Mouse (Mus musculus): ENCODE measurements around the gene Gfpt1. TPM values are rescaled to one million over a fixed set of nuclear protein-coding genes. Genes with fewer than 3 reads are reported as not detected.
"Not testable (repeated sequence)": the region's sequence is repeated elsewhere in the genome, so short reads cannot be mapped to it uniquely, and the experiment has no call there.

The Gfpt1 gene
- polyA plus RNA-seq, 1 experiment from 2014 or later = 16.9 TPM

GRCm38 (mm10) chr6:87075092-87075685, 32.5 kb downstream of the Gfpt1 start:
- Histone ChIP-seq H3K9me3 (ENCODE audit: control insufficient read depth, low read length) (no peaks in the 10 kb centered on the region), H3K4me1 (replicated peaks; ENCODE audit: control insufficient read depth, insufficient read depth, low read length) (no peaks in the 10 kb centered on the region), H3K4me2 (replicated peaks; ENCODE audit: low read depth, low read length) (no peak overlapping the region), H3K9ac (ENCODE audit: low read depth, low read length) (no peak overlapping the region), H3K4me3 (ENCODE audit: low read depth, low read length) (no peak overlapping the region), H3K27ac (ENCODE audit: low read depth, low read length) (no peak overlapping the region), H3K36me3 (ENCODE audit: control insufficient read depth, insufficient read depth, low read length) (no peaks in the 10 kb centered on the region), H3K27me3 (ENCODE audit: control insufficient read depth, insufficient read depth, low read length) (no peaks in the 10 kb centered on the region)
- DNase-seq (ENCODE audit: low spot score) (no peak), ATAC-seq (ENCODE audit: low FRiP score) (no peak)
- 67% methylated on average over 3 of the region's 3 CpGs for WGBS

GRCm38 (mm10) chr6:87079457-87079856, 36.8 kb downstream of the Gfpt1 start:
- Histone ChIP-seq H3K27ac (ENCODE audit: low read depth, low read length) (no peak overlapping the region), H3K4me1 (replicated peaks; ENCODE audit: control insufficient read depth, insufficient read depth, low read length) (no peaks in the 10 kb centered on the region), H3K36me3 (ENCODE audit: control insufficient read depth, insufficient read depth, low read length) (no peaks in the 10 kb centered on the region), H3K4me3 (ENCODE audit: low read depth, low read length) (no peak overlapping the region), H3K9me3 (ENCODE audit: control insufficient read depth, low read length) (no peaks in the 10 kb centered on the region), H3K4me2 (replicated peaks; ENCODE audit: low read depth, low read length) (no peak overlapping the region), H3K27me3 (ENCODE audit: control insufficient read depth, insufficient read depth, low read length) (no peaks in the 10 kb centered on the region), H3K9ac (ENCODE audit: low read depth, low read length) (no peak overlapping the region)
- DNase-seq (ENCODE audit: low spot score) = no peak
- ATAC-seq (ENCODE audit: low FRiP score) = no peak
- 92% methylated on average over 4 of the region's 4 CpGs for WGBS

- Histone ChIP-seq H3K36me3 (ENCODE audit: control insufficient read depth, insufficient read depth, low read length) (0 out of 2 replicates have a peak, but pooled peaks cover 2% of the 10 kb centered on the region), H3K9me3 (ENCODE audit: control insufficient read depth, low read length) (no peaks in the 10 kb centered on the region), H3K27me3 (ENCODE audit: control insufficient read depth, insufficient read depth, low read length) (no peaks in the 10 kb centered on the region), H3K4me3 (ENCODE audit: low read depth, low read length) (no peak overlapping the region), H3K9ac (ENCODE audit: low read depth, low read length) (no peak overlapping the region), H3K4me2 (replicated peaks; ENCODE audit: low read depth, low read length) (no peak overlapping the region), H3K27ac (ENCODE audit: low read depth, low read length) (no peak overlapping the region), H3K4me1 (replicated peaks; ENCODE audit: control insufficient read depth, insufficient read depth, low read length) (no peaks in the 10 kb centered on the region)
- WGBS = 88% methylated on average over 6 of the region's 6 CpGs
- DNase-seq (ENCODE audit: low spot score) (no peak), ATAC-seq (ENCODE audit: low FRiP score) (no peak)
Measured at GRCm38 (mm10) chr6:87085026-87085425, 42.4 kb downstream of the Gfpt1 start.

GRCm38 (mm10) chr6:87088356-87088755, 45.7 kb downstream of the Gfpt1 start:
- no peak overlapping the region for H3K4me2 ChIP-seq (replicated peaks; ENCODE audit: low read depth, low read length)
- 90% methylated on average over 5 of the region's 5 CpGs for WGBS
- H3K4me3 ChIP-seq (ENCODE audit: low read depth, low read length) = no peak overlapping the region
- no peaks in the 10 kb centered on the region for H3K9me3 ChIP-seq (ENCODE audit: control insufficient read depth, low read length)
- ATAC-seq (ENCODE audit: low FRiP score) = no peak
- no peaks in the 10 kb centered on the region for H3K4me1 ChIP-seq (replicated peaks; ENCODE audit: control insufficient read depth, insufficient read depth, low read length)
- no peak for DNase-seq (ENCODE audit: low spot score)
- no peaks in the 10 kb centered on the region for H3K27me3 ChIP-seq (ENCODE audit: control insufficient read depth, insufficient read depth, low read length)
- H3K36me3 ChIP-seq (ENCODE audit: control insufficient read depth, insufficient read depth, low read length) = 0 out of 2 replicates have a peak, but pooled peaks cover 2% of the 10 kb centered on the region
- H3K9ac ChIP-seq (ENCODE audit: low read depth, low read length) = no peak overlapping the region
- no peak overlapping the region for H3K27ac ChIP-seq (ENCODE audit: low read depth, low read length)

GRCm38 (mm10) chr6:87090877-87091276, 48.2 kb downstream of the Gfpt1 start:
- Histone ChIP-seq H3K36me3 (ENCODE audit: control insufficient read depth, insufficient read depth, low read length) (0 out of 2 replicates have a peak, but pooled peaks cover 2% of the 10 kb centered on the region), H3K27ac (ENCODE audit: low read depth, low read length) (no peak overlapping the region), H3K9me3 (ENCODE audit: control insufficient read depth, low read length) (no peaks in the 10 kb centered on the region), H3K4me3 (ENCODE audit: low read depth, low read length) (no peak overlapping the region), H3K9ac (ENCODE audit: low read depth, low read length) (no peak overlapping the region), H3K4me1 (replicated peaks; ENCODE audit: control insufficient read depth, insufficient read depth, low read length) (no peaks in the 10 kb centered on the region), H3K4me2 (replicated peaks; ENCODE audit: low read depth, low read length) (no peak overlapping the region), H3K27me3 (ENCODE audit: control insufficient read depth, insufficient read depth, low read length) (no peaks in the 10 kb centered on the region)
- DNase-seq (ENCODE audit: low spot score) (no peak), ATAC-seq (ENCODE audit: low FRiP score) (no peak)
- WGBS = 88% methylated on average over 3 of the region's 3 CpGs

- 94% methylated on average over 5 of the region's 5 CpGs for WGBS
- no peak overlapping the region for H3K9ac ChIP-seq (ENCODE audit: low read depth, low read length)
- ATAC-seq (ENCODE audit: low FRiP score) = no peak
Measured at GRCm38 (mm10) chr6:87092476-87092875, 49.8 kb downstream of the Gfpt1 start.

GRCm38 (mm10) chr6:87093631-87094030, 51.0 kb downstream of the Gfpt1 start:
- H3K4me2 ChIP-seq (replicated peaks; ENCODE audit: low read depth, low read length); DNase-seq (ENCODE audit: low spot score); H3K27ac ChIP-seq (ENCODE audit: low read depth, low read length); H3K4me1 ChIP-seq (replicated peaks; ENCODE audit: control insufficient read depth, insufficient read depth, low read length); H3K36me3 ChIP-seq (ENCODE audit: control insufficient read depth, insufficient read depth, low read length); ATAC-seq (ENCODE audit: low FRiP score); H3K4me3 ChIP-seq (ENCODE audit: low read depth, low read length); H3K9me3 ChIP-seq (ENCODE audit: control insufficient read depth, low read length); H3K9ac ChIP-seq (ENCODE audit: low read depth, low read length); H3K27me3 ChIP-seq (ENCODE audit: control insufficient read depth, insufficient read depth, low read length): not testable (repeated sequence)
- 92% methylated on average over 8 of the region's 8 CpGs for WGBS

More at GRCm38 (mm10) chr6:87092476-87092875, 49.8 kb downstream of the Gfpt1 start:
- H3K4me3 ChIP-seq (ENCODE audit: low read depth, low read length) = no peak overlapping the region
- H3K27me3 ChIP-seq (ENCODE audit: control insufficient read depth, insufficient read depth, low read length) = no peaks in the 10 kb centered on the region
- no peaks in the 10 kb centered on the region for H3K4me1 ChIP-seq (replicated peaks; ENCODE audit: control insufficient read depth, insufficient read depth, low read length)
- DNase-seq (ENCODE audit: low spot score) = no peak
- H3K36me3 ChIP-seq (ENCODE audit: control insufficient read depth, insufficient read depth, low read length) = no peaks in the 10 kb centered on the region
- no peak overlapping the region for H3K4me2 ChIP-seq (replicated peaks; ENCODE audit: low read depth, low read length)
- no peak overlapping the region for H3K27ac ChIP-seq (ENCODE audit: low read depth, low read length)
- H3K9me3 ChIP-seq (ENCODE audit: control insufficient read depth, low read length) = no peaks in the 10 kb centered on the region

GRCm38 (mm10) chr6:87099261-87099660, 56.6 kb downstream of the Gfpt1 start:
- Histone ChIP-seq H3K9me3 (ENCODE audit: control insufficient read depth, low read length) (no peaks in the 10 kb centered on the region), H3K4me2 (replicated peaks; ENCODE audit: low read depth, low read length) (no peak overlapping the region), H3K27ac (ENCODE audit: low read depth, low read length) (no peak overlapping the region), H3K4me3 (ENCODE audit: low read depth, low read length) (no peak overlapping the region), H3K4me1 (replicated peaks; ENCODE audit: control insufficient read depth, insufficient read depth, low read length) (0 out of 2 replicates have a peak, but pooled peaks cover 3% of the 10 kb centered on the region), H3K9ac (ENCODE audit: low read depth, low read length) (no peak overlapping the region), H3K36me3 (ENCODE audit: control insufficient read depth, insufficient read depth, low read length) (no peaks in the 10 kb centered on the region), H3K27me3 (ENCODE audit: control insufficient read depth, insufficient read depth, low read length) (no peaks in the 10 kb centered on the region)
- no peak for ATAC-seq (ENCODE audit: low FRiP score)
- WGBS = 13% methylated on average over 3 of the region's 3 CpGs
- peak; percentile 20 for DNase-seq (ENCODE audit: low spot score)

GRCm38 (mm10) chr6:87099671-87100296, 57.1 kb downstream of the Gfpt1 start:
- Histone ChIP-seq H3K4me2 (replicated peaks; ENCODE audit: low read depth, low read length) (no peak overlapping the region), H3K27ac (ENCODE audit: low read depth, low read length) (no peak overlapping the region), H3K4me1 (replicated peaks; ENCODE audit: control insufficient read depth, insufficient read depth, low read length) (0 out of 2 replicates have a peak, but pooled peaks cover 3% of the 10 kb centered on the region), H3K4me3 (ENCODE audit: low read depth, low read length) (no peak overlapping the region), H3K36me3 (ENCODE audit: control insufficient read depth, insufficient read depth, low read length) (no peaks in the 10 kb centered on the region), H3K9ac (ENCODE audit: low read depth, low read length) (no peak overlapping the region), H3K9me3 (ENCODE audit: control insufficient read depth, low read length) (no peaks in the 10 kb centered on the region), H3K27me3 (ENCODE audit: control insufficient read depth, insufficient read depth, low read length) (no peaks in the 10 kb centered on the region)
- no peak for ATAC-seq (ENCODE audit: low FRiP score)
- WGBS = 55% methylated on average over 7 of the region's 7 CpGs
- DNase-seq (ENCODE audit: low spot score) = no peak

Measured in hindbrain, embryonic 11.5 days (tissue).